Mouse (Mus musculus) liver, adult 2 months (tissue): Measurements from ENCODE around the gene Cd247. TPM values are rescaled to one million over a fixed set of nuclear protein-coding genes. Genes with fewer than 3 reads are reported as not detected.

Source experiments
- DNase-seq: peaks from one replicate; pipeline ENCODE4 v3.0.0-alpha.2; 2011; ENCODE audit warnings: low read depth, low spot score; ENCODE audit errors: extremely low read depth
- H3K27ac ChIP-seq: fragments of 200-500 bp; replicated peaks from 2 replicates; pipeline ENCODE4 v1.5.1; 2012; ENCODE audit warnings: low read depth, mild to moderate bottlenecking, control low read depth, inconsistent platforms, low read length; ENCODE audit not compliant: insufficient read depth
- H3K27me3 ChIP-seq: fragments of 200-500 bp; 2 replicates; pipeline ENCODE4 v1.6.1; 2012; ENCODE audit warnings: mild to moderate bottlenecking, moderate library complexity, low read length, inconsistent platforms; ENCODE audit not compliant: control insufficient read depth, insufficient read depth
- H3K36me3 ChIP-seq: fragments of 200-500 bp; 2 replicates; pipeline ENCODE4 v1.6.1; 2012; ENCODE audit warnings: low read length, inconsistent platforms; ENCODE audit not compliant: control insufficient read depth, insufficient read depth
- H3K4me1 ChIP-seq: fragments of 200-500 bp; 2 replicates; pipeline ENCODE4 v1.6.1; 2011; ENCODE audit warnings: low read length; ENCODE audit not compliant: control insufficient read depth, insufficient read depth
- H3K4me3 ChIP-seq: fragments of 200-500 bp; 2 replicates; pipeline ENCODE4 v1.5.1; 2011; ENCODE audit warnings: low read depth, mild to moderate bottlenecking, control low read depth, low read length, moderate library complexity; ENCODE audit not compliant: insufficient read depth
- H3K79me2 ChIP-seq: fragments of 200-500 bp; 2 replicates; pipeline ENCODE4 v1.6.1; 2012; ENCODE audit warnings: inconsistent platforms, mild to moderate bottlenecking, low read length, moderate library complexity; ENCODE audit not compliant: control insufficient read depth, insufficient read depth
- H3K9ac ChIP-seq: fragments of 200-500 bp; 2 replicates; pipeline ENCODE4 v1.6.1; 2012; ENCODE audit warnings: low read depth, mild to moderate bottlenecking, control low read depth, inconsistent platforms, low read length
- CTCF ChIP-seq: fragments of 200-500 bp; IDR thresholded peaks from 2 replicates; pipeline ENCODE4 v1.5.1; 2011; ENCODE audit warnings: low read depth, low read length, control low read depth
- POLR2A ChIP-seq: fragments of 200-500 bp; IDR thresholded peaks from 2 replicates; pipeline ENCODE4 v1.6.1; 2011; ENCODE audit warnings: low read length, control low read depth; ENCODE audit not compliant: insufficient read depth; ENCODE audit errors: extremely low read depth
- WGBS: fragments of 180-500 bp; shearing (Covaris S2); methylation state at CpG from one replicate; pipeline ENCODE4 v1.1.7; 2018; 5-methylcytosine and 5-hydroxymethylcytosine counted together
- polyA plus RNA-seq: library from polyadenylated mRNA; depleted of rRNA; stranded (reverse); fragments of >200 nt; gene quantifications from 2 replicates; pipeline ENCODE4 v1.2.3, GENCODE M21; 2012
- total RNA-seq: library from RNA; depleted of rRNA; stranded (reverse); fragments of >200 nt; gene quantifications from 2 replicates; pipeline ENCODE4 v1.2.3, GENCODE M21; 2014

Gene Cd247
- total and polyA plus RNA-seq, 2 experiments: 0.55 to 0.64 TPM

- no peak overlapping the region for H3K9ac ChIP-seq
- H3K36me3 ChIP-seq: no peaks in the 10 kb centered on the region
- H3K4me3 ChIP-seq: no peak overlapping the region
- 0 out of 2 replicates have a peak, but pooled peaks cover 3% of the 10 kb centered on the region for H3K27me3 ChIP-seq
- DNase-seq: no peak
- WGBS: 74% methylated on average over 8 of the region's 8 CpGs
- TF ChIP-seq CTCF (no peak), POLR2A (no peak)
- no peak overlapping the region for H3K27ac ChIP-seq
- 0 out of 2 replicates have a peak, but pooled peaks cover 2% of the 10 kb centered on the region for H3K4me1 ChIP-seq
- no peaks in the 10 kb centered on the region for H3K79me2 ChIP-seq
These were observed 29.8 kb downstream of the Cd247 start for GRCm38 (mm10) chr1:165818145-165818860.

DNA sequence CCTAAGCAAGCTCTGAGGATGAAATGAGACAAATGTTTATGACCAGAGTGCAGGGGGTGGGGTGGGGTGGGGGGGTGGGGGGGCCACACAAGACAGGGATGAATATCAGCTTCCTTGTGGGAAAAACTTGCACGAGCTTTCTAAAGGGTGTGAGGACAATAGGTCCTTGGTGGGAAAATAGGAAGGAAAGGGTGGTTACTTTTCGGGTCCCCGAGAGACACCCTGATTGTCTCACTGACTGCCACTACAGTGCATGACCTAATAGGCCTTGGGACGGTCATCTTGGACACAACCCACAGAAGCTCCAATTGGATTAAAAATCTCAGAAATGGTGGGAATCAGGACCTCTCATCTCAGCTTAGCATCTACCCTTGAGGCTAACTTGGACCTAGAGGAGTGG, 30.7 kb downstream of the Cd247 start:
- H3K27ac ChIP-seq: no peak overlapping the region
- TF ChIP-seq CTCF: no peak
- TF ChIP-seq POLR2A: no peak
- no peaks in the 10 kb centered on the region for H3K36me3 ChIP-seq
- no peak for DNase-seq
- H3K4me3 ChIP-seq: no peak overlapping the region
- no peak overlapping the region for H3K9ac ChIP-seq
- 80% methylated on average over 4 of the region's 4 CpGs for WGBS
- no peaks in the 10 kb centered on the region for H3K79me2 ChIP-seq
- H3K4me1 ChIP-seq: 0 out of 2 replicates have a peak, but pooled peaks cover 2% of the 10 kb centered on the region
- H3K27me3 ChIP-seq: 0 out of 2 replicates have a peak, but pooled peaks cover 3% of the 10 kb centered on the region

GRCm38 (mm10) chr1:165822031-165822430, 33.5 kb downstream of the Cd247 start:
- Histone ChIP-seq H3K27ac (no peak overlapping the region), H3K4me1 (0 out of 2 replicates have a peak, but pooled peaks cover under 1% of the 10 kb centered on the region), H3K4me3 (no peak overlapping the region), H3K36me3 (no peaks in the 10 kb centered on the region), H3K27me3 (0 out of 2 replicates have a peak, but pooled peaks cover 3% of the 10 kb centered on the region), H3K9ac (no peak overlapping the region), H3K79me2 (no peaks in the 10 kb centered on the region)
- WGBS: 89% methylated on average over 2 of the region's 2 CpGs
- TF ChIP-seq POLR2A (no peak), CTCF (no peak)
- no peak for DNase-seq

GRCm38 (mm10) chr1:165828173-165828572, 39.7 kb downstream of the Cd247 start:
- Histone ChIP-seq H3K4me1 (no peaks in the 10 kb centered on the region), H3K4me3 (no peak overlapping the region), H3K79me2 (no peaks in the 10 kb centered on the region), H3K9ac (no peak overlapping the region), H3K27me3 (no peaks in the 10 kb centered on the region), H3K27ac (no peak overlapping the region), H3K36me3 (no peaks in the 10 kb centered on the region)
- TF ChIP-seq CTCF: no peak
- whole genome bisulfite sequencing: 89% methylated on average over 5 of the region's 5 CpGs
- no peak for DNase-seq

DNA sequence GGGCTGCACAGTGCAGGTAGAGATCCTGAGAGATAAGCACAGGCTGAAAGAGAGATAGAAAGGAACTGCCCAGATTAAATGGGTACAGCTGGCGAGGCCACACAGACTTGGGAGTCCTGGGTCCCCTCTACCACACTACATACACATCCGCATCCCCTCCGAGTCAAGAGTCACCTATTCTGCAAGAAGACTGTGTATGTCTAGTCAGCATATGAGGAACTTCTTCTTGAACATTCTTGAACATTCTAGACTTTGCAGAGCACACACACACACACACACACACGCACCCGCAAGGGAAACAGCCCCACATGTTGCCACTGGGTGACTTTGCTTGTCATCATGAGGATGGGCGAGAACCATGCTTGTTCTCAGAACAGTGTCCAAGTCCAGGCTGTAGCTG, 40.1 kb downstream of the Cd247 start:
- no peak overlapping the region for H3K27ac ChIP-seq
- H3K9ac ChIP-seq: no peak overlapping the region
- H3K36me3 ChIP-seq: no peaks in the 10 kb centered on the region
- no peak overlapping the region for H3K4me3 ChIP-seq
- no peaks in the 10 kb centered on the region for H3K4me1 ChIP-seq
- TF ChIP-seq POLR2A (no peak), CTCF (no peak)
- no peak for DNase-seq
- H3K27me3 ChIP-seq: no peaks in the 10 kb centered on the region
- no peaks in the 10 kb centered on the region for H3K79me2 ChIP-seq
- WGBS: 91% methylated on average over 6 of the region's 6 CpGs

DNA sequence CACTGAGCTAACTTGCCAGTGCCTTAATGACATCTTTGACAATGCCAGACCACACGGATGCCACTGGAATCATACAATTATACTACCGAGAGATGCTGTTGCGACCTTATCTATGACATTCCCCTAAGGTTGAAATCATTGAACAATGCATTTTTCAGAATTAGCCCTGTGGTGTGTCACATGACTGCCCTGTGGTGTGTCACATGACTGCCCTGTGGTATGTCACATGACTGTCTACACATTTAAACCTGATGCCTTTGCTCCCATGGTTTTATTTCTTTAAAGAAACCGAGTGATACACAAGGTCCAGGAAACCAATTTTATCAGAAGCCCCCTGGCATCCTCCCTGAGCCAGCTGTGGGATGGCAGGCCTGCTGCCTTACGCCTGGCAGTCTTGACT, 41.4 kb downstream of the Cd247 start:
- no peak for DNase-seq
- no peaks in the 10 kb centered on the region for H3K4me1 ChIP-seq
- H3K27me3 ChIP-seq: no peaks in the 10 kb centered on the region
- WGBS: 88% methylated on average over 5 of the region's 5 CpGs
- TF ChIP-seq POLR2A (no peak), CTCF (no peak)
- H3K79me2 ChIP-seq: no peaks in the 10 kb centered on the region
- H3K9ac ChIP-seq: no peak overlapping the region
- no peak overlapping the region for H3K4me3 ChIP-seq
- H3K36me3 ChIP-seq: no peaks in the 10 kb centered on the region
- no peak overlapping the region for H3K27ac ChIP-seq
